Mouse (Mus musculus) stomach, postnatal 0 days (tissue): Measurements from ENCODE around the gene Klhdc8a. TPM values are rescaled to one million over a fixed set of nuclear protein-coding genes. Genes with fewer than 3 reads are reported as not detected.
A peak's percentile ranks its signal among the peaks of the same experiment; 100 is the strongest.
"Not testable (repeated sequence)": the region's sequence is repeated elsewhere in the genome, so short reads cannot be mapped to it uniquely, and the experiment has no call there.

Source experiments
- ATAC-seq: fragments of 200-750 bp; cut with Nextera tagmentation; 2 replicates; pipeline ENCODE4 v1.8.0; 2017; ENCODE audit not compliant: low FRiP score, low TSS enrichment
- DNase-seq: peaks from one replicate; pipeline ENCODE4 v3.0.0-alpha.2; 2016; ENCODE audit warnings: low spot score
- H3K27ac ChIP-seq: fragments of 300-500 bp; sonication (generic); replicated peaks from 2 replicates; pipeline ENCODE4 v1.5.1; 2014; ENCODE audit warnings: mild to moderate bottlenecking, control low read depth
- H3K27me3 ChIP-seq: fragments of 300-500 bp; sonication (generic); 2 replicates; pipeline ENCODE4 v1.6.1; 2014; ENCODE audit warnings: low read length; ENCODE audit not compliant: control insufficient read depth, insufficient read depth
- H3K36me3 ChIP-seq: fragments of 300-500 bp; sonication (generic); 2 replicates; pipeline ENCODE4 v1.6.1; 2014; ENCODE audit warnings: low read length, mixed read lengths; ENCODE audit not compliant: control insufficient read depth, insufficient read depth
- H3K4me1 ChIP-seq: fragments of 300-500 bp; sonication (generic); replicated peaks from 2 replicates; pipeline ENCODE4 v1.6.1; 2014; ENCODE audit warnings: antibody characterized with exemption; ENCODE audit not compliant: control insufficient read depth, insufficient read depth
- H3K4me2 ChIP-seq: fragments of 300-500 bp; sonication (generic); replicated peaks from 2 replicates; pipeline ENCODE4 v1.6.1; 2014; ENCODE audit warnings: low read depth, mild to moderate bottlenecking, control low read depth, moderate library complexity
- H3K4me3 ChIP-seq: fragments of 300-500 bp; sonication (generic); 2 replicates; pipeline ENCODE4 v1.5.1; 2014; ENCODE audit warnings: low read depth, low read length, control low read depth
- H3K9ac ChIP-seq: fragments of 300-500 bp; sonication (generic); 2 replicates; pipeline ENCODE4 v1.6.1; 2014; ENCODE audit warnings: mild to moderate bottlenecking, low read length, control low read depth, mixed read lengths
- H3K9me3 ChIP-seq: fragments of 300-500 bp; sonication (generic); 2 replicates; pipeline ENCODE4 v1.6.1; 2016; ENCODE audit warnings: low read length; ENCODE audit not compliant: control insufficient read depth
- CTCF ChIP-seq: IDR thresholded peaks from 2 replicates; pipeline ENCODE4 v1.5.1; 2016; ENCODE audit warnings: antibody characterized with exemption, low read depth, mild to moderate bottlenecking, moderate library complexity
- EP300 ChIP-seq: optimal IDR thresholded peaks from 2 replicates; pipeline ENCODE3; 2016; ENCODE audit warnings: antibody characterized with exemption
- WGBS: fragments of 180-500 bp; shearing (Covaris S2); extraction: QIAGEN DNeasy Blood & Tissue Kit; methylation state at CpG from one replicate; pipeline ENCODE4 v1.1.7; 2014; 5-methylcytosine and 5-hydroxymethylcytosine counted together
- polyA plus RNA-seq: library from polyadenylated mRNA; unstranded; fragments of >200 nt; fragmentation: Nextera tagmentation; extraction: Ambion mirVana; gene quantifications from 2 replicates; pipeline ENCODE4 v1.2.1, GENCODE M21; 2015

Gene Klhdc8a
- polyA plus RNA-seq, 1 experiment from 2014 or later, result 0.34 TPM

DNA sequence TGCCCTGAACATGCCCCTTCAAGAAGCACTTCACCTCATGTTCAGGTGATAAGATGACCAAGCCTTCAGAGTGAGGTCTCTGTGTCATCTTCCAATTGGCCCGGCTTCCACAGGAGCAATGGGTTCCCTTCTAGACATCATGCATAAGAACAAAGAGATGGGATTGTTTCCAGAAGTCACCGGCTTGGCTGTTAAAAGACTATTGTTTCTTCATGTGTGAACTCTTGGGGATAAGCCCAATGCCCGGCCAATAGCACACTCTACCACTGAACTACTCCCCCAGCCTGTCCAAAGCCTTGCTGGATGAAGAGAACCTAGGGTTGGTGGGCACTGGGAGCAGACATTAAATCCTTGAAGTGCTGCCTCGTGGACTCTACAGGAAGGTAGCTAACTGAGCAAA, 47.1 kb downstream of the Klhdc8a start:
- no peaks in the 10 kb centered on the region for H3K9me3 ChIP-seq
- 90% methylated on average over 4 of the region's 4 CpGs for WGBS
- H3K27ac ChIP-seq, result peak overlapping the region; percentile 80; the same call in 1 of the 2 replicates
- TF ChIP-seq CTCF, result no peak
- TF ChIP-seq EP300, result no peak
- H3K4me3 ChIP-seq, result no peak overlapping the region
- no peak overlapping the region for H3K9ac ChIP-seq
- no peaks in the 10 kb centered on the region for H3K27me3 ChIP-seq
- ATAC-seq (no peak), DNase-seq (no peak)
- H3K4me1 ChIP-seq, result 0 out of 2 replicates have a peak, but pooled peaks cover 4% of the 10 kb centered on the region
- no peak overlapping the region for H3K4me2 ChIP-seq
- no peaks in the 10 kb centered on the region for H3K36me3 ChIP-seq

- no peak for TF ChIP-seq EP300
- no peak for TF ChIP-seq CTCF
- H3K4me1 ChIP-seq, result 0 out of 2 replicates have a peak, but pooled peaks cover 4% of the 10 kb centered on the region
- 54% methylated on average over 12 of the region's 12 CpGs for WGBS
- H3K4me3 ChIP-seq, result no peak overlapping the region
- DNase-seq (no peak), ATAC-seq (peak; percentile 87)
- H3K4me2 ChIP-seq, result no peak overlapping the region
- H3K27ac ChIP-seq, result peak overlapping the region; percentile 80
- H3K9me3 ChIP-seq, result no peaks in the 10 kb centered on the region
- peak overlapping the region; percentile 0; the same call in 1 of the 2 replicates for H3K9ac ChIP-seq
- no peaks in the 10 kb centered on the region for H3K27me3 ChIP-seq
- H3K36me3 ChIP-seq, result no peaks in the 10 kb centered on the region
Observed at GRCm38 (mm10) chr1:132346134-132346851, 47.9 kb downstream of the Klhdc8a start.

DNA sequence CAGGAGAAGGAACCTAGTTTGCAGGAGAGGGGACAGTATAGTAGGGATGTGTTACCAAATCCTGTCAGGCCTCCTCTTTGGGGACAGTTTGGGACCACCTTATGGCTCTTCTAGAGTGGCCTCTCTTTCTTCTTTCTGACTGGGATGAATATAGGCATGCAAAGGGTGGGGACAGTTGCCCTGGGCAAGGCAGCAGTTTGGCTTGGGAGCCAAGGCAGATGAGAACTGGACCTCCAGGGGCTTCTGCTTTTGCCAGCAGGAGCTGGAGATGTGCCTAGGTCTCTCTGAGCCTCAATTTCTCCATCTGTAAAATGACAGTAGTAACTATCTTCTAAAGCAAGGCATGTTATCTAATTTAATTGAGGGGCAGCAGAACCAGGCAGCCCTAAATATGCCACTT, 48.5 kb downstream of the Klhdc8a start:
- Histone ChIP-seq H3K27ac (peak overlapping the region; percentile 45), H3K4me3 (no peak overlapping the region), H3K4me1 (0 out of 2 replicates have a peak, but pooled peaks cover 4% of the 10 kb centered on the region), H3K4me2 (no peak overlapping the region), H3K9me3 (no peaks in the 10 kb centered on the region), H3K36me3 (no peaks in the 10 kb centered on the region), H3K27me3 (no peaks in the 10 kb centered on the region), H3K9ac (no peak overlapping the region)
- DNase-seq (no peak), ATAC-seq (0 out of 2 replicates have a peak, but pooled peaks have one; percentile 7)
- TF ChIP-seq EP300 (no peak), CTCF (no peak)

DNA sequence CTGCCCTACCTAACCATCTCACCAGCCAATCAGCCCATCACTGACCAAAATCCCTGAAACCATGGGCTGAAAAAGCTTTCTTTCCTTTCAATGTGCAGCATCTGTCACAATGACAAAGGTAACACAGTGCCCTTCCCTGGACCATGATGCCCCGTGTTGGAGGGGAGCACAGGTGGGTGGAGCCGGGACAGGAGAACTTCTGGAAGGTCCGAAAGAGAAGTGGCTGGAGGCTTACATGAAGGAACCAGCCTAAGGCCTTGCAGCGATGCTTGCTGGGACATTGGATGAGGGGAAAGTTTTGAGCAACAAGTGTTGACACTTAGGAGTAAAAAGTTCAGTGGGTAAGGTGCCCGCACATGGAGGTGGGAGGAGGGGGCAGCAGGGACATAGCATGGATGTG, 50.0 kb downstream of the Klhdc8a start:
- no peak for DNase-seq
- Histone ChIP-seq H3K4me3 (no peak overlapping the region), H3K27me3 (no peaks in the 10 kb centered on the region), H3K9me3 (no peaks in the 10 kb centered on the region), H3K36me3 (no peaks in the 10 kb centered on the region), H3K4me2 (no peak overlapping the region), H3K9ac (no peak overlapping the region), H3K4me1 (0 out of 2 replicates have a peak, but pooled peaks cover 2% of the 10 kb centered on the region), H3K27ac (no peak overlapping the region)
- ATAC-seq, result no peak
- TF ChIP-seq CTCF (no peak), EP300 (no peak)
- WGBS, result 85% methylated on average over 5 of the region's 5 CpGs

DNA sequence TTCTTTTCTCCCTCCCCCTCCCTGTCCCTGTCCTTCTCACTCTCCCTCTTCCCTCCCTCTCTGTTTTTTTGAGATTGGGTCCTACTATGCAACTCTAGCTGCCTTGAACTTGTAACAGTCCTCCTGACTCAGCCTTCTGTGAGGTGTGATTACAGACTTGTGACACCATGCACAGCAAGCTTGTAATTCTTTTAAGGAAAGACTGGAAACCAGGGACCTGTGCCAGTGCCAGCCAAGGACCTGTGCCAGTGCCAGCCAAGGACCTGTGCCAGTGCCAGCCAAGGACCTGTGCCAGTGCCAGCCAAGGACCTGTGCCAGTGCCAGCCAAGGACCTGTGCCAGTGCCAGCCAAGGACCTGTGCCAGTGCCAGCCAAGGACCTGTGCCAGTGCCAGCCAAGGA, 50.6 kb downstream of the Klhdc8a start:
- not testable (repeated sequence) for DNase-seq, H3K4me1 ChIP-seq, H3K27ac ChIP-seq, H3K27me3 ChIP-seq, H3K4me3 ChIP-seq, ATAC-seq, H3K36me3 ChIP-seq, H3K9me3 ChIP-seq, H3K4me2 ChIP-seq, H3K9ac ChIP-seq

GRCm38 (mm10) chr1:132349601-132350000, 51.2 kb downstream of the Klhdc8a start:
- not testable (repeated sequence) for H3K4me2 ChIP-seq, H3K27ac ChIP-seq, H3K27me3 ChIP-seq, H3K4me1 ChIP-seq, H3K4me3 ChIP-seq, ATAC-seq, H3K9me3 ChIP-seq, H3K9ac ChIP-seq, DNase-seq, H3K36me3 ChIP-seq
- 90% methylated on average over 3 of the region's 3 CpGs for whole genome bisulfite sequencing
